27 mouse cellular contexts compared by ENCODE assay signal in the genomic region with DNA sequence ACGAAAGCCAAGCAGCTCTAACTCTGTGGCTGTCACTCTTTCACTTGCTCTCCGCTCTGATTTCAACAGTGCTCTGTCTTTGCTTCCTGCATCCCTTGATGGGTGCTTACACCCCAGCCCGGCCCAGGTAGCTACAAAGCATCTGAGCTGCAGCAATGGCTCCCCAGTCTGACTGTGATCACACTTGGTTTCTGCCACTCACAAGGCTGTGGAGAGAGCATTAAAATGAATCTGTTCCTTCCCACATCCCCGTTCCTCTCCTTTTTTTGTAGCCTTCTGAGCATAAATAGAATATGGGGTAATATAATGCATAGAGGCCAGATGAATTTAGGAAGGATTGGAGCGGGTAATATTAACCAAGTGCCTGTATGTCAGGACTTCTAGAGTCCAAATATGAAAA. TPM values are rescaled to one million over a fixed set of nuclear protein-coding genes. Genes with fewer than 3 reads are reported as not detected.
DNase-seq lines count a peak whose midpoint lies in the region; ATAC-seq and TF ChIP-seq lines count a peak whose summit lies in the region.
"Had no signal": no experiment of that assay in that cellular context is flagged by ENCODE, and none has a peak within 500 bp of the region (broad histone marks: within the 10 kb centered on the region; RNA-seq: fewer than 3 reads in every experiment).

No protein-coding gene starts in this region.

- peak overlapping the region; percentile 15; the same call in 1 of the 2 replicates for H3K27ac ChIP-seq in left cerebral cortex, adult 2 months
- no peak overlapping the region for H3K27ac ChIP-seq in kidney, adult 2 months (ENCODE audit: insufficient read depth, low read depth, low read length)
- H3K27ac ChIP-seq: embryonic facial prominence, embryonic 12.5 days; embryonic facial prominence, embryonic 15.5 days; forebrain, embryonic 15.5 days; heart, embryonic 15.5 days; hindbrain, embryonic 10.5 days; hindbrain, embryonic 13.5 days had no signal

- no peak overlapping the region for H3K4me3 ChIP-seq in left cerebral cortex, adult 2 months
- no peak overlapping the region for H3K4me3 ChIP-seq in kidney, adult 2 months (ENCODE audit: insufficient read depth, low read depth, low read length)
- H3K4me3 ChIP-seq: embryonic facial prominence, embryonic 12.5 days; embryonic facial prominence, embryonic 15.5 days; forebrain, embryonic 15.5 days; heart, embryonic 12.5 days; heart, embryonic 15.5 days; hindbrain, embryonic 10.5 days; hindbrain, embryonic 13.5 days had no signal

- no peak for DNase-seq in frontal cortex, postnatal 10 days (ENCODE audit: low spot score in 2 of 2)
- DNase-seq in left cerebral cortex, adult 2 months (ENCODE audit: extremely low spot score in 1 of 2, low spot score in 2 of 2) = no peak
- DNase-seq in left cerebral cortex, postnatal 4 days = no peak
- peak; percentile 29 for DNase-seq in right cerebral cortex, postnatal 25 days
- no peak for DNase-seq in right cerebral cortex, postnatal 14 days
- DNase-seq in kidney, adult 2 months = no peak
- DNase-seq: adrenal gland, adult 2 months; adrenal gland, postnatal 14 days; cerebellum, adult 11-12 months; cerebellum, adult 9-10 months; gastrocnemius, postnatal 25 days; heart, adult 18-20 months; heart, postnatal 10 days; heart, postnatal 36 days had no signal

- no peak for TF ChIP-seq CTCF in left cerebral cortex, adult 2 months (IDR thresholded peaks at IDR 0.05)
- TF ChIP-seq CTCF in kidney, adult 2 months (conservative IDR thresholded peaks at IDR 0.05; ENCODE audit: insufficient read depth, insufficient read length, low read depth, low read length) = no peak

- no peaks in the 10 kb centered on the region for H3K27me3 ChIP-seq in kidney, adult 2 months (replicated peaks; ENCODE audit: control insufficient read depth, insufficient read depth, low read length)
- H3K27me3 ChIP-seq: embryonic facial prominence, embryonic 12.5 days; embryonic facial prominence, embryonic 15.5 days; forebrain, embryonic 15.5 days; heart, embryonic 12.5 days; heart, embryonic 15.5 days; hindbrain, embryonic 13.5 days had no signal

- intact Hi-C loops in left cerebral cortex, adult 2 months (cut with DNase I) = no loop called here
- intact Hi-C loops in left cerebral cortex, postnatal 4 days (cut with DNase I) = no loop called here

- 86% methylated on average over 5 of the region's 5 CpGs for WGBS in kidney, adult 2 months

- H3K36me3 ChIP-seq in kidney, adult 2 months (ENCODE audit: control insufficient read depth, insufficient read depth, low read length) = no peaks in the 10 kb centered on the region
- H3K36me3 ChIP-seq: embryonic facial prominence, embryonic 12.5 days; embryonic facial prominence, embryonic 15.5 days; forebrain, embryonic 15.5 days; heart, embryonic 12.5 days; heart, embryonic 15.5 days; hindbrain, embryonic 10.5 days; hindbrain, embryonic 13.5 days had no signal

- H3K4me1 ChIP-seq in kidney, adult 2 months (ENCODE audit: control insufficient read depth, insufficient read depth, low read length) = no peaks in the 10 kb centered on the region
- H3K4me1 ChIP-seq: embryonic facial prominence, embryonic 12.5 days; embryonic facial prominence, embryonic 15.5 days; heart, embryonic 12.5 days; heart, embryonic 15.5 days; hindbrain, embryonic 10.5 days; hindbrain, embryonic 13.5 days had no signal

- peak; percentile 77 for ATAC-seq in frontal cortex, adult (ENCODE audit: low TSS enrichment)
- ATAC-seq: CD4-positive, CD25-positive, alpha-beta regulatory T cell, adult 4 months; forebrain, embryonic 15.5 days; hindbrain, embryonic 16.5 days had no signal

- no peak for TF ChIP-seq POLR2A in kidney, adult 2 months (IDR thresholded peaks at IDR 0.05; ENCODE audit: low read depth, low read length)

RNA-seq across cellular contexts. Expression of gene Sh3gl2, which starts 21.8 kb away (rescaled TPM):
- 100 to 1,000 TPM; 247 to 282 TPM for total RNA-seq in left cerebral cortex, adult 2 months (2021)
- total RNA-seq in left cerebral cortex, postnatal 4 days (2021) = 100 to 1,000 TPM; 148 to 155 TPM
- polyA plus RNA-seq in kidney, adult 2 months (2012; rRNA removed) = 12.3 and 13.0 TPM in 2 replicates
- total RNA-seq: common myeloid progenitor, adult 5-6 weeks; MEL had no signal
- polyA plus RNA-seq: C2C12; CD4-positive, CD25-positive, alpha-beta regulatory T cell, adult 4 months had no signal
